Mouse (Mus musculus) right cerebral cortex, postnatal 36 days (tissue): Measurements from ENCODE around the gene Aldoart2.
"Not testable (repeated sequence)": the region's sequence is repeated elsewhere in the genome, so short reads cannot be mapped to it uniquely, and the experiment has no call there.

Experiments used
- DNase-seq, 2 experiments: peaks; one replicate each; pipeline ENCODE4 v3.0.0; 2022; ENCODE audit warnings: low spot score in 2 of 2, mixed read lengths in 1 of 2

Gene Aldoart2

GRCm38 (mm10) chr12:55565206-55565605 lies at the start of gene Aldoart2:
Gene Aldoart2, plus strand, starts transcription at chr12:55565239.
- DNase-seq: no peak

- DNase-seq: no peak
Observed at GRCm38 (mm10) chr12:55518061-55518738, 46.8 kb upstream of the Aldoart2 start.

GRCm38 (mm10) chr12:55526983-55527752 lies 37.9 kb upstream of the Aldoart2 start:
- DNase-seq: no peak

- DNase-seq: no peak
Observed at GRCm38 (mm10) chr12:55536537-55537135, 28.4 kb upstream of the Aldoart2 start.

GRCm38 (mm10) chr12:55537742-55538141 lies 27.3 kb upstream of the Aldoart2 start:
- DNase-seq: no peak

- no peak for DNase-seq
Observed at GRCm38 (mm10) chr12:55538328-55538971, 26.6 kb upstream of the Aldoart2 start.

- no peak for DNase-seq
Observed at GRCm38 (mm10) chr12:55539157-55539556, 25.9 kb upstream of the Aldoart2 start.

- DNase-seq: not testable (repeated sequence)
Observed at GRCm38 (mm10) chr12:55554901-55555300, 10.1 kb upstream of the Aldoart2 start.

- DNase-seq: peak in 1 of 2 experiments; percentile 22
Observed at GRCm38 (mm10) chr12:55557866-55558265, 7.2 kb upstream of the Aldoart2 start.

- DNase-seq: no peak
Observed at GRCm38 (mm10) chr12:55559184-55559855, 5.7 kb upstream of the Aldoart2 start.

GRCm38 (mm10) chr12:55560025-55560690 lies 4.9 kb upstream of the Aldoart2 start:
- no peak for DNase-seq

GRCm38 (mm10) chr12:55563742-55564141 lies 1.3 kb upstream of the Aldoart2 start:
- no peak for DNase-seq

GRCm38 (mm10) chr12:55564187-55564963 lies 664 bp upstream of the Aldoart2 start:
- no peak for DNase-seq

- DNase-seq: no peak
Observed at GRCm38 (mm10) chr12:55565867-55566266, 828 bp downstream of the Aldoart2 start.

GRCm38 (mm10) chr12:55566837-55567236 lies 1.8 kb downstream of the Aldoart2 start:
- DNase-seq: no peak

GRCm38 (mm10) chr12:55568466-55568865 lies 3.4 kb downstream of the Aldoart2 start:
- no peak for DNase-seq

GRCm38 (mm10) chr12:55569676-55570075 lies 4.6 kb downstream of the Aldoart2 start:
- DNase-seq: no peak

GRCm38 (mm10) chr12:55570646-55571045 lies 5.6 kb downstream of the Aldoart2 start:
- DNase-seq: no peak

GRCm38 (mm10) chr12:55571181-55571580 lies 6.1 kb downstream of the Aldoart2 start:
- DNase-seq: no peak

- no peak for DNase-seq
Observed at GRCm38 (mm10) chr12:55571661-55572060, 6.6 kb downstream of the Aldoart2 start.
